Mouse (Mus musculus) liver, embryonic 11.5 days (tissue): ENCODE measurements around the gene Mdp1. TPM values are rescaled to one million over a fixed set of nuclear protein-coding genes. Genes with fewer than 3 reads are reported as not detected.

Source experiments
- ATAC-seq: fragments of 200-750 bp; cut with Nextera tagmentation; replicated peaks from 2 replicates; pipeline ENCODE4 v1.8.0; 2017; ENCODE audit warnings: moderate number of reproducible peaks, mild to moderate bottlenecking, moderate TSS enrichment, moderate library complexity; ENCODE audit not compliant: low FRiP score
- DNase-seq: peaks from one replicate; pipeline ENCODE4 v3.0.0-alpha.2; 2017; ENCODE audit warnings: low spot score
- H3K27ac ChIP-seq: fragments of 300-500 bp; sonication (generic); 2 replicates; pipeline ENCODE4 v1.5.1; 2014; ENCODE audit warnings: mild to moderate bottlenecking, low read depth, low read length, control low read depth
- H3K27me3 ChIP-seq: fragments of 300-500 bp; sonication (generic); replicated peaks from 2 replicates; pipeline ENCODE4 v1.6.1; 2014; ENCODE audit warnings: low read length, mixed read lengths; ENCODE audit not compliant: control insufficient read depth, insufficient read depth
- H3K36me3 ChIP-seq: fragments of 300-500 bp; sonication (generic); 2 replicates; pipeline ENCODE4 v1.6.1; 2014; ENCODE audit warnings: mild to moderate bottlenecking, low read length, moderate library complexity, mixed read lengths; ENCODE audit not compliant: control insufficient read depth, insufficient read depth
- H3K4me1 ChIP-seq: fragments of 300-500 bp; sonication (generic); replicated peaks from 2 replicates; pipeline ENCODE4 v1.6.1; 2014; ENCODE audit warnings: low read length, mixed read lengths; ENCODE audit not compliant: control insufficient read depth, insufficient read depth
- H3K4me2 ChIP-seq: fragments of 300-500 bp; sonication (generic); 2 replicates; pipeline ENCODE4 v1.6.1; 2014; ENCODE audit warnings: mild to moderate bottlenecking, control low read depth, moderate library complexity
- H3K4me3 ChIP-seq: fragments of 300-500 bp; sonication (generic); 2 replicates; pipeline ENCODE4 v1.5.1; 2014; ENCODE audit warnings: low read depth, low read length, control low read depth
- H3K9ac ChIP-seq: fragments of 300-500 bp; sonication (generic); 2 replicates; pipeline ENCODE4 v1.6.1; 2014; ENCODE audit warnings: low read depth, low read length, control low read depth
- H3K9me3 ChIP-seq: fragments of 300-500 bp; sonication (generic); 2 replicates; pipeline ENCODE4 v1.6.1; 2016; ENCODE audit warnings: low read length, inconsistent platforms, mixed read lengths; ENCODE audit not compliant: control insufficient read depth
- WGBS: fragments of 180-500 bp; shearing (Covaris S2); extraction: QIAGEN DNeasy Blood & Tissue Kit; methylation state at CpG from one replicate; pipeline ENCODE4 v1.1.7; 2014; 5-methylcytosine and 5-hydroxymethylcytosine counted together
- polyA plus RNA-seq: library from polyadenylated mRNA; unstranded; fragments of >200 nt; fragmentation: Nextera tagmentation; extraction: Ambion mirVana; gene quantifications from 2 replicates; pipeline ENCODE4 v1.2.1, GENCODE M21; 2014

Mdp1 gene
- polyA plus RNA-seq, 1 experiment from 2014 or later = 43.8 TPM

DNA sequence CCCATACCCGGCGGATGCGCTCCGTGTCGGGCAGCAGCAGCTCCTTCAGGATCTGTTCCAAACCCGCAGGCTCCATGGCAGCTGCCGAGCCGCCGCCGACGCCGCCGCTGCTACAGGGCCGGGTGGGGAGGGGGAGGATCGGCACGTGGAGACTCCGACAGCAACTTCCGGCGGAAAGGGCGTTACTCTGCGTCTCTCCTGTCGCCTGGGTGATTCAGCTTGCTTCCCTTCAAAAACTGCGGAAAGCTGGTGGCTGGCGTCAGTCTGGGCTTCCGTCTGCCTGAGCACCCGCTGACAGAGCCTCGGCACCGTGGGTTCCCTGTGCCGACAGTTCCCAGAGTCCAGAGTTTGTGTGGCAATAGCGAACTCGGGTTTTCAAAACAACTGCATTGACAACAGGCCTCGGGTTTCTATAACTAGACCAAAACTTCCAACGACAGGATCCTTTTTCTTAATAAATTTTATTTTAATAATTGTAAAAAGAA, 24.7 kb downstream of the Mdp1 start, which contains the start of gene Ipo4:
Gene Ipo4, minus strand, starts transcription at position 435 of the 485 bp plus-strand sequence.
- Histone ChIP-seq H3K27me3 (no peaks in the 10 kb centered on the region), H3K4me2 (peak within 1 kb of the TSS; percentile 94), H3K9me3 (no peaks in the 10 kb centered on the region), H3K9ac (peak within 1 kb of the TSS; percentile 76), H3K4me3 (peak within 1 kb of the TSS; percentile 78), H3K27ac (0 out of 2 replicates have a peak within 1 kb of the TSS, but pooled peaks have one; percentile 9), H3K36me3 (peaks cover 47% of the 10 kb centered on the region), H3K4me1 (peaks cover 12% of the 10 kb centered on the region)
- DNase-seq (peak; percentile 88), ATAC-seq (peak; percentile 86)
- WGBS = under 1% methylated on average over 33 of the region's 33 CpGs

DNA sequence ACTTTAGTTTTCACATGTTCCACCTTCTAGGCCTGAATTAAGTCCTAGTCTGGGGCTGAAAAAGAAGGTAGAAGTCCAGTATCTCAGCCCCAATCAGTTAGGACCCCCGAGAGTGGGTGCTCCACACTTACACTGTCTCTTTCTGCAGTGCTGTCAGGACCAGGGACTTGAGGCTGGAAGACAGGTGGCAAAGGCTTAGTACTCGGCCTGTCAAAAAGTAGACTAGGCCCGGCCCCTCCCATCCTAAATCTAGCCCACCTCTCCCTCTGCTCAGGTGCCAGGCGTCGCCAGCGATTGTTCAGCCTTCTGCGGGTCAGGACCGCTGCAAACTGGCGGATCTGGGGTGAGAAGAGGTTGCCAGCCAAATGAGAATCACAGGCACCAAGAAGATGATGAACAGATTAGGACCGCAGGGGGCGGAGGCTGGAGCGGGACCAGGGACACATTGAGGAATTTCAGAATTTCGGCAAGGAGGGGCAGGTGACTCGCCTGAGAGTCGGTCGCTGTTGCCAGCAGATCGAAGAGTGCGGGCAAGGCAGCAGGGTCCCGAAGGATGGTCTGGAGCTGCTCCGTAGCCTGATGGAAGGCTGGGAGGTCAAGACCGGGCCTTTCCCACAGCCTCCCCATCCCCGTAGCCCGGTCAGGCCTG, 25.3 kb downstream of the Mdp1 start:
- DNase-seq (peak; percentile 50), ATAC-seq (peak; percentile 29; the same call in 1 of the 2 replicates)
- H3K27ac ChIP-seq = 0 out of 2 replicates have a peak overlapping the region, but pooled peaks have one; percentile 9
- no peaks in the 10 kb centered on the region for H3K27me3 ChIP-seq
- 3% methylated on average over 23 of the region's 23 CpGs for WGBS
- no peaks in the 10 kb centered on the region for H3K9me3 ChIP-seq
- H3K4me1 ChIP-seq = peaks cover 15% of the 10 kb centered on the region
- H3K9ac ChIP-seq = peak overlapping the region; percentile 76
- H3K4me3 ChIP-seq = peak overlapping the region; percentile 78
- H3K4me2 ChIP-seq = peak overlapping the region; percentile 94
- H3K36me3 ChIP-seq = peaks cover 49% of the 10 kb centered on the region

DNA sequence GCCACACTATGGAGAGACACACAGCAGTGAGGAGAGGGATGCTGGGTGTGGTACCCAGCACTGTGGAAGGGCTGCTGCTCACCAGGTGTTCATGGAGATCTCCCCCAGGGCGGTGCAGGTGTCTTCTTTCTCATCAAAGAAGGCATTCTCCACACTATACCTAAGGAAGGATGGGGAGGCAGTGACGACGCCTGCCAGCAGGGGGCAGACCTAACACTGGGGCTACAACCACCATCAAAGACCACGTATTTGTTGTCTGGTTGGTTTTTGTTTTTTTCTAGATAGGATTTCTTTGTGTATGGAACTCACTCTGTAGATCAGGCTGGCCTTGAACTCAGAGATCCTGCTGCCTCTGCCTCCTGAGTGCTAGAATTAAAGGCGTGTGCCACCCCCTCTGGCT, 31.0 kb downstream of the Mdp1 start:
- no peaks in the 10 kb centered on the region for H3K9me3 ChIP-seq
- peaks cover 5% of the 10 kb centered on the region; the same call in 1 of the 2 replicates for H3K4me1 ChIP-seq
- DNase-seq = no peak
- no peaks in the 10 kb centered on the region for H3K27me3 ChIP-seq
- ATAC-seq = 0 out of 2 replicates have a peak, but pooled peaks have one; percentile 26
- peaks cover 72% of the 10 kb centered on the region for H3K36me3 ChIP-seq
- H3K4me2 ChIP-seq = no peak overlapping the region
- H3K9ac ChIP-seq = no peak overlapping the region
- H3K27ac ChIP-seq = no peak overlapping the region
- 51% methylated on average over 5 of the region's 5 CpGs for WGBS
- no peak overlapping the region for H3K4me3 ChIP-seq

DNA sequence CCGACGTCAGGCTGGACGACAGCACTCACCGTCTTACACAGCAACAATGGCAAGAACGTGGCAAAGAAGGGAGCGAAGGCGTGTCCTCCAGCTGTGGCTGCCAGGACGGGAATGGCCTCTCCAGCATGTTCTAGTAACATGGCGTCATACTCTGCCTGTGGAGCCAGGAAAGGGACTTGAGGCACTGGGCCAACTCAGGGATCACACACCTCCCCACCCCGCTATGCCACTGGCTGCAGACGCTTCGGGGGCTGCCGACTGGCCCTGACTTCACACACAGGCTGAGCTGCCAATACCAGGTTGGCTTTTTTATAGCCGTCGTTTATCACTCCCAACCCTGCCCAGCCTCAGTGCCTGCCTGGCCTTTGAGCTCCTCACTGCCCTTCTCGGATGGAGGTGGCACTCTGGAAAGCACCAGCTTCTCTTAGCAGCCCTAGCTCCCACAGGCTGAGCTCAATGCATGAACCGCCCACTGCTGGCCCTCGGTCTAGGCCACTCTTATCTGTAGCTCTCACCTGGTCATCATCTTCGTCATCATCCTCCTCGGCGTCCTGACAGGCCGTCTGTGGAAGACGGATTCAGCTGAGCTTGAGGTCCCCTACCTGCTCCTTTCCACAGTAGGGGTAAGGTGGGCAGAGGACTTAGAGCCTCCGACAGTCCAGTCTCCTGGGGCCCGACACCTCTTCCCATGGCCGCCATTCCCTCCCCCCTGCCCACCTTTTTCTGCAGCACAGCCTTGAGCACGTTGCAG, 32.1 kb downstream of the Mdp1 start:
- Histone ChIP-seq H3K9me3 (no peaks in the 10 kb centered on the region), H3K9ac (no peak overlapping the region), H3K27ac (no peak overlapping the region), H3K4me3 (no peak overlapping the region), H3K4me2 (no peak overlapping the region), H3K27me3 (no peaks in the 10 kb centered on the region), H3K4me1 (peaks cover 5% of the 10 kb centered on the region; the same call in 1 of the 2 replicates), H3K36me3 (peaks cover 67% of the 10 kb centered on the region)
- DNase-seq (no peak), ATAC-seq (0 out of 2 replicates have a peak, but pooled peaks have one; percentile 24)
- whole genome bisulfite sequencing = 85% methylated on average over 27 of the region's 27 CpGs

DNA sequence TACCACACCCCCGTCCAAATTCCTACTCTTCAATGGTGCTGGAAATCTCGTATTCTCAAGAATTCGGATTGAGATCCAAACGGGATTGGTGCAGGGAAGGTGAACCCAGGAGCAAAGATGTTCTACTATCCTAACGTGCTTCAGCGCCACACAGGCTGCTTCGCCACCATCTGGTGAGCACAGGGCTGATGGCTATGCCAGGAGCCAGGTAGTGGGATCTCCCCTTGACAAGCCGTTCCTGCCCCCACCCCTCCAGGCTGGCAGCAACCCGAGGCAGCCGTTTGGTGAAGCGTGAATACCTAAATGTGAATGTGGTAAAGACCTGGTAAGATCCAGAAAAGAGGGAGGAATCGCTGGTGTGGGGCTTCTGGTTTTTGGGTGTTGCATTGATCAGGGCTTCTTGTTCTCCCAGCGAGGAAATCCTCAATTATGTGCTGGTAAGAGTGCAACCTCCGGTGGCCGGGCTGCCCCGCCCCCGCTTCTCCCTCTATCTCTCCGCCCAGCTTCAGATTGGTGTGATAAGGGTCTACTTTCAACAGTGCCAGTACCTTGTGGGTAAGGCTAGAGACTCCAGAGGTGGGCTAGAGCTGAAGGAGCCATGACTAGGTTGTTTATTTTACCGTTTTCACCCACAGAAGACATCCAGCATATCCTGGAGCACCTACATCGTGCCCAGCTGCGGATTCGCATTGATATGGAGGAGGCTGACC, 41.7 kb downstream of the Mdp1 start:
- no peaks in the 10 kb centered on the region for H3K27me3 ChIP-seq
- H3K4me2 ChIP-seq = peak overlapping the region; percentile 71
- no peaks in the 10 kb centered on the region for H3K9me3 ChIP-seq
- peak; percentile 61 for ATAC-seq
- 23% methylated on average over 22 of the region's 22 CpGs for WGBS
- H3K4me1 ChIP-seq = peaks cover 22% of the 10 kb centered on the region
- DNase-seq = no peak
- 0 out of 2 replicates have a peak, but pooled peaks cover 3% of the 10 kb centered on the region for H3K36me3 ChIP-seq
- peak overlapping the region; percentile 32 for H3K4me3 ChIP-seq
- H3K9ac ChIP-seq = 0 out of 2 replicates have a peak overlapping the region, but pooled peaks have one; percentile 27
- H3K27ac ChIP-seq = no peak overlapping the region

DNA sequence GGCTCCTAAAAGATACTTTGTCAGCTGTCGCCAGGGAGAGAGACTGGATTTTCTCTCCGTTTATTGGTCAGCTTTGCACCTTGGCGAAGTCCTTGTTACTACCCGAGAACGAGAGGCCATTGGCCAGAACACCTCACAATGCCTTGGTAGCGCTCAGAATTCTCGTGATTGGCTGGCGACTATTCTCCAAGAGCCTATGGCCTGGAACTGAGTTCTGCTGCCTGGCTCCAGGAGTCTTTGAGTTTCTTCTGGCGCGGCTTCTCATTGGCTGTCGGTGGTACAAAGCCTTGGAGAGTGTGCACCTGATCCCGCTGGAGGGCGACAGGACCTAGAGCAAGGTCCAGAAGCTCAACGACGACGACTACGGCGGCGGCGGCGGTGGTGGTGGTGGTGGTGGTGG, 42.5 kb downstream of the Mdp1 start, which contains the start of gene Rec8:
Gene Rec8, plus strand, starts transcription at position 216 of the 400 bp plus-strand sequence.
- ATAC-seq (peak; percentile 48), DNase-seq (peak; percentile 54)
- Histone ChIP-seq H3K36me3 (0 out of 2 replicates have a peak, but pooled peaks cover 3% of the 10 kb centered on the region), H3K4me2 (peak within 1 kb of the TSS; percentile 71), H3K4me3 (peak within 1 kb of the TSS; percentile 32), H3K27me3 (no peaks in the 10 kb centered on the region), H3K9ac (0 out of 2 replicates have a peak within 1 kb of the TSS, but pooled peaks have one; percentile 27), H3K27ac (no peak within 1 kb of the TSS), H3K9me3 (no peaks in the 10 kb centered on the region), H3K4me1 (peaks cover 22% of the 10 kb centered on the region)
- WGBS = 14% methylated on average over 21 of the region's 21 CpGs

DNA sequence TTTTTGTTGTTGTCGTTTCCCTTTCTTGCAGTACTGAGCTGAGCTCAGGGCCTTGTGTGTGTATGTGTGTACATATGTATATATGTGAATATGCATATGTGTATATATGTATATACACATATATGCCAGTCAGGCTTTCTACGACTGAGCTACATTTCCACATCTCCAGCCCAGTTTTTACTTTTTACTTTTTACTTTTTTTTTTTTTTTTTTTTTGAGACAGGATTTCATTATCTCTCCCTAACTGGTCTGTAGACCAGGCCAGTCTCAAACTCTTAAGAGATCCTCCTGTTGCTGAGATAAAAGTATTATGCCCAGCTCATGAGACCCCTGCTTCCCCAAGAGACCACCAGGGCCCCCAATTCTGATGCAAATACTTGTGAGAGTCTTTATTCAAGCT, 43.5 kb downstream of the Mdp1 start:
- no peak overlapping the region for H3K9ac ChIP-seq
- 72% methylated on average over 2 of the region's 2 CpGs for WGBS
- H3K9me3 ChIP-seq = no peaks in the 10 kb centered on the region
- no peak overlapping the region for H3K27ac ChIP-seq
- ATAC-seq (no peak), DNase-seq (no peak)
- no peak overlapping the region for H3K4me3 ChIP-seq
- H3K36me3 ChIP-seq = no peaks in the 10 kb centered on the region
- H3K27me3 ChIP-seq = no peaks in the 10 kb centered on the region
- H3K4me2 ChIP-seq = no peak overlapping the region
- peaks cover 17% of the 10 kb centered on the region for H3K4me1 ChIP-seq

DNA sequence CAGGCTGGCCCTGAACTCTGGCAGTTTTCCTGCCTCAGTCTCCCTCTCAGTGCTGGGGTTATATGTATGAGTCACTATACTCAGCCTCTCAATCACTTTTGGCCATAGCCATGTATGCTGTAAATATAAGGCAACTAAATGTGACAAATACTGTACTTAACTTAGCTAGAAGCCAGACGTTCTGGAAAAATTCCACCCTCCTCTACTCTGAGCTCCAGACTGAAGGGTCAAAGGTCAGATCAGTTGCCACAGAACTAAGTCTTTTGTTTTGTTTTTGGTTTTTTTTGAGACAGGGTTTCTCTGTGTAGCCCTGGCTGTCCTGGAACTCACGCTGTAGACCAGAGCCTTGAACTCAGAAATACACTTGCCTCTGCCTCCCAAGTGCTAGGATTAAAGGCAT, 44.4 kb downstream of the Mdp1 start:
- no peak overlapping the region for H3K4me2 ChIP-seq
- no peak overlapping the region for H3K4me3 ChIP-seq
- no peaks in the 10 kb centered on the region for H3K36me3 ChIP-seq
- H3K4me1 ChIP-seq = peaks cover 16% of the 10 kb centered on the region
- 56% methylated on average over 2 of the region's 2 CpGs for WGBS
- DNase-seq (no peak), ATAC-seq (no peak)
- H3K9me3 ChIP-seq = no peaks in the 10 kb centered on the region
- no peak overlapping the region for H3K9ac ChIP-seq
- H3K27ac ChIP-seq = no peak overlapping the region
- no peaks in the 10 kb centered on the region for H3K27me3 ChIP-seq
